Mouse (Mus musculus) neural tube, embryonic 12.5 days (tissue): ENCODE data around the gene Sema3c. TPM values are rescaled to one million over a fixed set of nuclear protein-coding genes. Genes with fewer than 3 reads are reported as not detected.

Source experiments
- ATAC-seq: fragments of 200-750 bp; cut with Nextera tagmentation; 2 replicates; pipeline ENCODE4 v1.8.0; 2017; ENCODE audit warnings: low read depth, mild to moderate bottlenecking, moderate TSS enrichment, moderate library complexity; ENCODE audit not compliant: low FRiP score
- H3K27ac ChIP-seq: fragments of 300-500 bp; sonication (generic); 2 replicates; pipeline ENCODE4 v1.5.1; 2016
- H3K27me3 ChIP-seq: fragments of 300-500 bp; sonication (generic); replicated peaks from 2 replicates; pipeline ENCODE4 v1.6.1; 2016; ENCODE audit warnings: mild to moderate bottlenecking
- H3K36me3 ChIP-seq: fragments of 300-500 bp; sonication (generic); 2 replicates; pipeline ENCODE4 v1.6.1; 2016; ENCODE audit warnings: mild to moderate bottlenecking
- H3K4me1 ChIP-seq: fragments of 300-500 bp; sonication (generic); 2 replicates; pipeline ENCODE4 v1.6.1; 2016
- H3K4me2 ChIP-seq: fragments of 300-500 bp; sonication (generic); replicated peaks from 2 replicates; pipeline ENCODE4 v1.6.1; 2016; ENCODE audit warnings: mild to moderate bottlenecking
- H3K4me3 ChIP-seq: fragments of 300-500 bp; sonication (generic); 2 replicates; pipeline ENCODE4 v1.5.1; 2016
- H3K9ac ChIP-seq: fragments of 300-500 bp; sonication (generic); 2 replicates; pipeline ENCODE4 v1.6.1; 2016; ENCODE audit warnings: mild to moderate bottlenecking
- H3K9me3 ChIP-seq: fragments of 300-500 bp; sonication (generic); 2 replicates; pipeline ENCODE4 v1.6.1; 2016; ENCODE audit warnings: mild to moderate bottlenecking
- WGBS: fragments of 180-500 bp; shearing (Covaris S2); methylation state at CpG from one replicate; pipeline ENCODE4 v1.1.7; 2016; 5-methylcytosine and 5-hydroxymethylcytosine counted together
- polyA plus RNA-seq: library from polyadenylated mRNA; unstranded; fragments of >200 nt; fragmentation: Nextera tagmentation; extraction: Ambion mirVana; gene quantifications from 2 replicates; pipeline ENCODE4 v1.2.1, GENCODE M21; 2016

Gene Sema3c
- polyA plus RNA-seq, 1 experiment from 2014 or later = 36.0 TPM

DNA sequence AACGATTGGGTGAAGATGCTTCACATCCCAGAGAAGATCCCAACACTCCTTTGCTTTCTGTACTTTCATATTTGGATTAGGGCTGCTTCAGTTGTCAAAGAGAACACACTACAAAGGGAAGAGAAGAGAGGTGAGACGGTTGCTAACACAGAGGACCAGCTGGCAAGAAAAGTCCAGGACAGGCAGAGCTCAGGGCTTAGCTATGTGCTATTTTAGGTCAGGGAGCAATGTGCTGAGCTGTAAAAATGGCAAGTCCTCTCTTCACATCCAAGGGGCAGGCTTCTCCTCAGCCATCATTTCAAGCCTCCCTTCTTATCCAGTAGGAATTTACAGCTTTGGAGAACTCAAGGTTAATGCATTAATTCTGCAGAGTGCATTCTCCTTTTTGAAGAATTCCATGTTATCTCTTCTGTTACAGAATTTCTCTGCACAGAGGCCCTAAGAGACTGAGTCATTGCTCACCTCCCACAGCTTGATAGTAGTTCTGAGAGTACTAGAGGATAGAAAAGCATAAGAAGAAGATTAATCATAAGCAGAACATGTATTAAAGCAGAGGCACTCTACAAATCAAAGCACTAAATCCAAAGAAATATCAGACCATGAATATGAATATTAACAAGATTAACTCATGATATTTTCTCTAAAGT is 10.3 kb downstream of the Sema3c start:
- H3K4me2 ChIP-seq = no peak overlapping the region
- no peaks in the 10 kb centered on the region for H3K9me3 ChIP-seq
- H3K9ac ChIP-seq = no peak overlapping the region
- H3K4me3 ChIP-seq = no peak overlapping the region
- ATAC-seq = no peak
- H3K27me3 ChIP-seq = no peaks in the 10 kb centered on the region
- no peak overlapping the region for H3K27ac ChIP-seq
- no peaks in the 10 kb centered on the region for H3K4me1 ChIP-seq
- H3K36me3 ChIP-seq = no peaks in the 10 kb centered on the region
- WGBS = 77% methylated on average over 2 of the region's 2 CpGs

GRCm38 (mm10) chr5:17586518-17587210 is 12.6 kb downstream of the Sema3c start:
- Histone ChIP-seq H3K36me3 (no peaks in the 10 kb centered on the region), H3K9me3 (no peaks in the 10 kb centered on the region), H3K27ac (no peak overlapping the region), H3K4me2 (no peak overlapping the region), H3K4me3 (no peak overlapping the region), H3K27me3 (no peaks in the 10 kb centered on the region), H3K4me1 (no peaks in the 10 kb centered on the region), H3K9ac (no peak overlapping the region)
- no peak for ATAC-seq
- WGBS = 83% methylated on average over 2 of the region's 2 CpGs

DNA sequence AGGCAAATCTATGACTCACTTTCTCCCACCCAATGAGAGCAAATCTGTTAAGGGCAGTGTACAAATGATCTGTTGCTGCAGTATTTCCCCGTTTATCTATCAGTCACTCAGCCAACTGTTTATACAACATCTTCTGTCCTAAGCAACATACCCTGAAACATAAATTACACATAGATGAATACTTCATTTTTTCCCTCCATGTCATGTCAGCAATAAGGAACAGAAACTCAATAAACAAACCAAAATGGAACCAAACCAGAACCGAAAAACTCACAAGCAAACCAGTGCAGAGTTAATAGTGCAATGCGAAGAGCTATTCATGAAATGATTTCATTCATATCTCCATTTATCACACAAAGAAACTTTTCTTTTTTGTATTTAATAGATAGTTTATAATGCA is 17.8 kb downstream of the Sema3c start:
- ATAC-seq = no peak
- 88% methylated on average over 3 of the region's 3 CpGs for WGBS
- no peak overlapping the region for H3K4me2 ChIP-seq
- H3K27ac ChIP-seq = no peak overlapping the region
- H3K36me3 ChIP-seq = no peaks in the 10 kb centered on the region
- no peaks in the 10 kb centered on the region for H3K4me1 ChIP-seq
- H3K27me3 ChIP-seq = no peaks in the 10 kb centered on the region
- H3K9me3 ChIP-seq = no peaks in the 10 kb centered on the region
- no peak overlapping the region for H3K9ac ChIP-seq
- no peak overlapping the region for H3K4me3 ChIP-seq

GRCm38 (mm10) chr5:17601700-17602099 is 27.6 kb downstream of the Sema3c start:
- no peaks in the 10 kb centered on the region for H3K9me3 ChIP-seq
- ATAC-seq = no peak
- no peak overlapping the region for H3K27ac ChIP-seq
- no peak overlapping the region for H3K9ac ChIP-seq
- no peak overlapping the region for H3K4me2 ChIP-seq
- no peak overlapping the region for H3K4me3 ChIP-seq
- H3K36me3 ChIP-seq = no peaks in the 10 kb centered on the region
- no peaks in the 10 kb centered on the region for H3K27me3 ChIP-seq
- H3K4me1 ChIP-seq = no peaks in the 10 kb centered on the region
- WGBS = 31% methylated on average over 4 of the region's 4 CpGs

- no peaks in the 10 kb centered on the region for H3K27me3 ChIP-seq
- H3K36me3 ChIP-seq = no peaks in the 10 kb centered on the region
- ATAC-seq = no peak
- no peaks in the 10 kb centered on the region for H3K9me3 ChIP-seq
- no peak overlapping the region for H3K9ac ChIP-seq
- no peaks in the 10 kb centered on the region; the same call in 1 of the 2 replicates for H3K4me1 ChIP-seq
- H3K4me2 ChIP-seq = no peak overlapping the region
- H3K27ac ChIP-seq = no peak overlapping the region
- WGBS = 86% methylated on average over 2 of the region's 2 CpGs
- no peak overlapping the region for H3K4me3 ChIP-seq
Measured at GRCm38 (mm10) chr5:17620619-17621018, 46.5 kb downstream of the Sema3c start.

GRCm38 (mm10) chr5:17622564-17622963 is 48.5 kb downstream of the Sema3c start:
- no peak overlapping the region for H3K4me3 ChIP-seq
- H3K27me3 ChIP-seq = no peaks in the 10 kb centered on the region
- H3K4me2 ChIP-seq = no peak overlapping the region
- 90% methylated on average over 2 of the region's 2 CpGs for WGBS
- no peaks in the 10 kb centered on the region for H3K9me3 ChIP-seq
- H3K27ac ChIP-seq = no peak overlapping the region
- ATAC-seq = no peak
- no peak overlapping the region for H3K9ac ChIP-seq
- no peaks in the 10 kb centered on the region for H3K36me3 ChIP-seq
- no peaks in the 10 kb centered on the region; the same call in 1 of the 2 replicates for H3K4me1 ChIP-seq

GRCm38 (mm10) chr5:17628606-17629005 is 54.5 kb downstream of the Sema3c start:
- H3K9ac ChIP-seq = no peak overlapping the region
- no peak overlapping the region for H3K27ac ChIP-seq
- H3K36me3 ChIP-seq = no peaks in the 10 kb centered on the region
- no peaks in the 10 kb centered on the region for H3K9me3 ChIP-seq
- 13% methylated on average over 1 of the region's 1 CpGs for WGBS
- H3K4me2 ChIP-seq = no peak overlapping the region
- ATAC-seq = no peak
- no peaks in the 10 kb centered on the region for H3K27me3 ChIP-seq
- no peaks in the 10 kb centered on the region for H3K4me1 ChIP-seq
- no peak overlapping the region for H3K4me3 ChIP-seq

DNA sequence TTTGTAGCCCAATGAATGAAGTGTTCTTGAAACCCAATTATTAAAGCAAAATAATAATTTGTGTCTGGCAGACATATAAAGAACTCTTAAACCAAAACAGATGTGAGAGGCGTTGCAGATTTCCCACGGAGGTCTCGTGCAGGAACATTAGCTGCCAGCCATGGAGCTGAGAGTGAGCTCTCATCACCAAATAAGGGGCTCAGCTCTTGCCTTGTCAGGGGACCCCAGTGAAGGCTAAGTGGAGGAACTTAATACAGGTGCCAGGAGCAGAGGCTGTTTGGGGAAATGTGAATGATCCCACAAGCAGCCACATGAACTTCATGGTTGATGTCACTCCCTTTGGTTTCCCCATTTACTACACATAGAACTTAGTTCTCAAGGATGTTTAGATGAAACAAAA is 55.5 kb downstream of the Sema3c start:
- Histone ChIP-seq H3K9me3 (no peaks in the 10 kb centered on the region), H3K9ac (no peak overlapping the region), H3K4me2 (no peak overlapping the region), H3K4me1 (no peaks in the 10 kb centered on the region), H3K27ac (no peak overlapping the region), H3K36me3 (no peaks in the 10 kb centered on the region), H3K27me3 (no peaks in the 10 kb centered on the region), H3K4me3 (no peak overlapping the region)
- no peak for ATAC-seq
- WGBS = 82% methylated on average over 3 of the region's 3 CpGs

- Histone ChIP-seq H3K4me3 (no peak overlapping the region), H3K36me3 (no peaks in the 10 kb centered on the region), H3K27ac (no peak overlapping the region), H3K27me3 (no peaks in the 10 kb centered on the region), H3K9ac (no peak overlapping the region), H3K4me2 (no peak overlapping the region), H3K4me1 (no peaks in the 10 kb centered on the region), H3K9me3 (no peaks in the 10 kb centered on the region)
- WGBS = 90% methylated on average over 3 of the region's 3 CpGs
- no peak for ATAC-seq
Measured at GRCm38 (mm10) chr5:17639519-17639918, 65.4 kb downstream of the Sema3c start.

- no peak overlapping the region for H3K27ac ChIP-seq
- 62% methylated on average over 7 of the region's 7 CpGs for WGBS
- ATAC-seq = no peak
- no peaks in the 10 kb centered on the region for H3K36me3 ChIP-seq
- H3K4me3 ChIP-seq = no peak overlapping the region
- H3K9me3 ChIP-seq = no peaks in the 10 kb centered on the region
- H3K27me3 ChIP-seq = no peaks in the 10 kb centered on the region
- no peak overlapping the region for H3K4me2 ChIP-seq
- H3K9ac ChIP-seq = no peak overlapping the region
- H3K4me1 ChIP-seq = no peaks in the 10 kb centered on the region
Measured at GRCm38 (mm10) chr5:17647643-17648226, 73.7 kb downstream of the Sema3c start.

DNA sequence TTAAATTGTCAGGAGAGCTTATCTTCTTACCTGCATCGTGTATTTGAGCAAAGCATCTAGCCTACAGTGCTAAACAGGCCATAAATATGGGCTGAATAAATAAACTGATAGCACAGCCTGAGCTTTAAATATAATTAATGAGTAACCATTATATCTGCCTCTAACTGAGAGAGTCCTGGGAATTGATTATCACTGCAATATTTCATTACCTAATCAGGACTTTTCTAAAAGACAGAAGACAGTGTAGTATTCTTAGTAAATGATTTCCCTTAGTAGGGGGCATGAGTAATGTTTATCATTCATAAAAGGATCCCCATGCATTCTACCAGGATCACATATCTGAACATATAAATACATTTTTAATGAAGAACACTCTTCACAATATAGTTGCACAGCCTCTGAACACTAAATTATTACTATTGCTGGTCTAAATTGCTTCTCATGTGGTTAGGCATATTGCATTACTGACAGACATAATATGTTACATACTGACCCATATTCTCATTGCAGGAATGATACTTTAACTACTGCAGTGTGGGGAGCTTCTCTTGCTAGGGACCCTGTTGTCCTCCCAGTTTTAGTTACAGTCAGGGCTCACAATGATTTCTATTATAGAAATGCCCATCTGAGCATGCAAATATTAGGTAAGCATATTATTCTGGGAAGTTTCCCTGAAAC is 74.9 kb downstream of the Sema3c start:
- Histone ChIP-seq H3K9ac (no peak overlapping the region), H3K27me3 (no peaks in the 10 kb centered on the region), H3K9me3 (no peaks in the 10 kb centered on the region), H3K4me1 (no peaks in the 10 kb centered on the region), H3K4me3 (no peak overlapping the region), H3K27ac (no peak overlapping the region), H3K4me2 (no peak overlapping the region), H3K36me3 (no peaks in the 10 kb centered on the region)
- WGBS = 18% methylated on average over 1 of the region's 1 CpGs
- peak; percentile 68 for ATAC-seq

- Histone ChIP-seq H3K9me3 (no peaks in the 10 kb centered on the region), H3K27ac (no peak overlapping the region), H3K9ac (no peak overlapping the region), H3K4me2 (no peak overlapping the region), H3K36me3 (no peaks in the 10 kb centered on the region), H3K4me1 (no peaks in the 10 kb centered on the region), H3K4me3 (no peak overlapping the region), H3K27me3 (no peaks in the 10 kb centered on the region)
- no peak for ATAC-seq
- WGBS = 76% methylated on average over 3 of the region's 3 CpGs
Measured at GRCm38 (mm10) chr5:17661223-17661622, 87.1 kb downstream of the Sema3c start.
